Comparison of ENCODE assay signal across 12 mouse cellular contexts in the genomic region with DNA sequence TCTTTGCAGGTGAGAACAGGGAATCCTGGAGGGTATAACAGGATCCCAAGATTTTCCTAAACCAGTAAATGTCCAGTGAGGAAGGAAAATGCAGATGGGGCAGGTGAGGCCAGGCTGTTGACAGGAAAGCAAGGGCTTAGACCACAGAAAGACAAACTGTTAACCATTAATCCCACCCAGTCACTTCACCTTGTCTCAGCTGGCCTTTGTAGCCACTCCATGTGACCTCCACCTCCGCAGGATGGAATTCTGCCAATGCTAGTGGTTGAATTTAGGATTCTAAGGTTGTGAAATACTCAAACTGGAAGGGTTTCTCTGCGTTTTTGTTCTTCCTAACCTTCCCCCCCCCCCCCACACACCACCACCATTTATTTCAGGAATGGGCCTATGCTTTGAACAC. TPM values are rescaled to one million over a fixed set of nuclear protein-coding genes. Genes with fewer than 3 reads are reported as not detected.
DNase-seq lines count a peak whose midpoint lies in the region; ATAC-seq and TF ChIP-seq lines count a peak whose summit lies in the region.
"Had no signal": no experiment of that assay in that cellular context is flagged by ENCODE, and none has a peak within 500 bp of the region (broad histone marks: within the 10 kb centered on the region; RNA-seq: fewer than 3 reads in every experiment).

No protein-coding gene starts in this region.

- H3K4me1 ChIP-seq in stomach, embryonic 15.5 days: 0 out of 2 replicates have a peak, but pooled peaks cover 7% of the 10 kb centered on the region
- peaks cover 3% of the 10 kb centered on the region; the same call in 1 of the 2 replicates for H3K4me1 ChIP-seq in stomach, postnatal 0 days (replicated peaks; ENCODE audit: control insufficient read depth, insufficient read depth)
- H3K4me1 ChIP-seq in lung, embryonic 14.5 days (ENCODE audit: insufficient read depth): peaks cover under 1% of the 10 kb centered on the region; the same call in 1 of the 2 replicates
- H3K4me1 ChIP-seq in cerebellum, adult 2 months (ENCODE audit: control insufficient read depth, insufficient read depth, low read length): peaks cover 4% of the 10 kb centered on the region; the same call in 1 of the 2 replicates

- intact Hi-C loops in gastrocnemius, postnatal 14 days (cut with DNase I; ENCODE audit: low total_unique reads): no loop called here

- no peaks in the 10 kb centered on the region for H3K9me3 ChIP-seq in stomach, embryonic 15.5 days
- no peaks in the 10 kb centered on the region for H3K9me3 ChIP-seq in stomach, postnatal 0 days (ENCODE audit: control insufficient read depth, low read length)
- H3K9me3 ChIP-seq in lung, embryonic 14.5 days (ENCODE audit: low read depth, low read length): no peaks in the 10 kb centered on the region
- H3K9me3 ChIP-seq: hindbrain, embryonic 15.5 days; neural tube, embryonic 15.5 days had no signal

- no peak for DNase-seq in stomach, postnatal 0 days (ENCODE audit: low spot score)
- DNase-seq in kidney, postnatal 14 days: peak; percentile 81
- DNase-seq in lung, embryonic 14.5 days: peak; percentile 19
- DNase-seq in spleen, adult 12 weeks (ENCODE audit: low spot score): no peak
- no peak for DNase-seq in gastrocnemius, postnatal 14 days
- DNase-seq in cerebellum, adult 2 months: no peak
- DNase-seq: gastrocnemius, postnatal 36 days; right cerebral cortex, adult 18-20 months had no signal

- H3K27ac ChIP-seq in stomach, embryonic 15.5 days: no peak overlapping the region
- no peak overlapping the region for H3K27ac ChIP-seq in stomach, postnatal 0 days (replicated peaks)
- H3K27ac ChIP-seq in lung, embryonic 14.5 days (ENCODE audit: low read depth): no peak overlapping the region
- no peak overlapping the region for H3K27ac ChIP-seq in cerebellum, adult 2 months (ENCODE audit: insufficient read depth, low read length)
- H3K27ac ChIP-seq: hindbrain, embryonic 15.5 days; neural tube, embryonic 15.5 days had no signal

- no peak overlapping the region for H3K9ac ChIP-seq in stomach, embryonic 15.5 days
- H3K9ac ChIP-seq in stomach, postnatal 0 days (ENCODE audit: low read length): no peak overlapping the region
- H3K9ac ChIP-seq in lung, embryonic 14.5 days: no peak overlapping the region
- H3K9ac ChIP-seq: hindbrain, embryonic 15.5 days; neural tube, embryonic 15.5 days had no signal

- 48% methylated on average over 2 of the region's 2 CpGs for WGBS in stomach, embryonic 15.5 days
- WGBS in stomach, postnatal 0 days: 43% methylated on average over 2 of the region's 2 CpGs
- 34% methylated on average over 2 of the region's 2 CpGs for WGBS in lung, embryonic 14.5 days
- 89% methylated on average over 2 of the region's 2 CpGs for WGBS in cerebellum, adult 2 months

- H3K4me2 ChIP-seq in stomach, embryonic 15.5 days: no peak overlapping the region
- no peak overlapping the region for H3K4me2 ChIP-seq in stomach, postnatal 0 days (replicated peaks; ENCODE audit: low read depth)
- no peak overlapping the region for H3K4me2 ChIP-seq in lung, embryonic 14.5 days
- H3K4me2 ChIP-seq: hindbrain, embryonic 15.5 days; neural tube, embryonic 15.5 days had no signal

- TF ChIP-seq CTCF in stomach, postnatal 0 days (IDR thresholded peaks at IDR 0.05; ENCODE audit: low read depth): no peak
- no peak for TF ChIP-seq CTCF in lung, embryonic 14.5 days (IDR thresholded peaks at IDR 0.05; ENCODE audit: low read depth)
- no peak for TF ChIP-seq CTCF in cerebellum, adult 2 months (IDR thresholded peaks at IDR 0.05; ENCODE audit: borderline replicate concordance, insufficient read depth, low read depth, low read length)

- no peak for TF ChIP-seq POLR2A in cerebellum, adult 2 months (IDR thresholded peaks at IDR 0.05; ENCODE audit: borderline replicate concordance, insufficient read depth, low read length)

- H3K36me3 ChIP-seq in stomach, embryonic 15.5 days: no peaks in the 10 kb centered on the region
- no peaks in the 10 kb centered on the region; the same call in 1 of the 2 replicates for H3K36me3 ChIP-seq in stomach, postnatal 0 days (ENCODE audit: control insufficient read depth, insufficient read depth, low read length)
- no peaks in the 10 kb centered on the region for H3K36me3 ChIP-seq in lung, embryonic 14.5 days (ENCODE audit: insufficient read depth)

- TF ChIP-seq EP300 in stomach, postnatal 0 days (optimal IDR thresholded peaks at IDR 0.05): no peak

- peak; percentile 30; the same call in 1 of the 2 replicates for ATAC-seq in stomach, embryonic 15.5 days (ENCODE audit: insufficient read depth, low FRiP score, low read depth)
- no peak for ATAC-seq in stomach, postnatal 0 days (ENCODE audit: low FRiP score, low TSS enrichment)
- ATAC-seq in lung, embryonic 14.5 days (ENCODE audit: insufficient read depth): no peak
- ATAC-seq: CD4-positive, CD25-positive, alpha-beta regulatory T cell, adult 4 months had no signal

- no peak overlapping the region for H3K4me3 ChIP-seq in stomach, embryonic 15.5 days (replicated peaks)
- no peak overlapping the region for H3K4me3 ChIP-seq in stomach, postnatal 0 days (ENCODE audit: low read depth, low read length)
- H3K4me3 ChIP-seq in lung, embryonic 14.5 days (ENCODE audit: low read depth, low read length): no peak overlapping the region
- H3K4me3 ChIP-seq in cerebellum, adult 2 months (replicated peaks; ENCODE audit: insufficient read depth, low read depth, low read length): no peak overlapping the region
- H3K4me3 ChIP-seq: hindbrain, embryonic 15.5 days; neural tube, embryonic 15.5 days had no signal

- H3K27me3 ChIP-seq in stomach, embryonic 15.5 days (replicated peaks): no peaks in the 10 kb centered on the region
- no peaks in the 10 kb centered on the region for H3K27me3 ChIP-seq in stomach, postnatal 0 days (ENCODE audit: control insufficient read depth, insufficient read depth, low read length)
- H3K27me3 ChIP-seq in lung, embryonic 14.5 days (ENCODE audit: insufficient read depth, low read length): no peaks in the 10 kb centered on the region
- no peaks in the 10 kb centered on the region for H3K27me3 ChIP-seq in cerebellum, adult 2 months (ENCODE audit: control insufficient read depth, insufficient read depth, low read length)
- H3K27me3 ChIP-seq: hindbrain, embryonic 15.5 days; neural tube, embryonic 15.5 days had no signal

RNA-seq across cellular contexts. Expression of gene Slc22a23, which starts 52.9 kb away (rescaled TPM):
- 3.7 and 3.9 TPM in 2 replicates for polyA plus RNA-seq in stomach, embryonic 15.5 days (2015; fragmentation: Nextera tagmentation; extraction: Ambion mirVana)
- 6.9 and 7.5 TPM in 2 replicates for polyA plus RNA-seq in stomach, postnatal 0 days (2015; fragmentation: Nextera tagmentation; extraction: Ambion mirVana)
- polyA plus RNA-seq in lung, embryonic 14.5 days (2014; fragmentation: Nextera tagmentation; extraction: Ambion mirVana): 6.7 and 7.5 TPM in 2 replicates
- 1 to 10 TPM; 7.8 to 9.9 TPM for total RNA-seq in gastrocnemius, postnatal 14 days (2021)
- polyA plus RNA-seq in cerebellum, adult 2 months (2012; rRNA removed): 43.9 and 44.9 TPM in 2 replicates

Comparison
In these comparisons a context has a peak if more than half of its experiments do, and no peak if none do; other contexts are left out.
1. DNase-seq: peak in kidney, postnatal 14 days (single experiment) and lung, embryonic 14.5 days (single experiment); none in stomach, postnatal 0 days (single experiment), spleen, adult 12 weeks (single experiment), gastrocnemius, postnatal 14 days (single experiment) and cerebellum, adult 2 months (0 of 2).